Mouse (Mus musculus) kidney, embryonic 14.5 days (tissue): Measurements from ENCODE around the gene Lcn10. TPM values are rescaled to one million over a fixed set of nuclear protein-coding genes. Genes with fewer than 3 reads are reported as not detected.
"Not testable (repeated sequence)": the region's sequence is repeated elsewhere in the genome, so short reads cannot be mapped to it uniquely, and the experiment has no call there.

Source experiments
- ATAC-seq: fragments of 200-750 bp; cut with Nextera tagmentation; 2 replicates; pipeline ENCODE4 v1.8.0; 2017; ENCODE audit warnings: moderate number of reproducible peaks, mild to moderate bottlenecking, moderate TSS enrichment, moderate library complexity; ENCODE audit not compliant: low FRiP score, low TSS enrichment
- H3K27ac ChIP-seq: fragments of 300-500 bp; sonication (generic); 2 replicates; pipeline ENCODE4 v1.5.1; 2014; ENCODE audit warnings: low read depth, mild to moderate bottlenecking, low read length, moderate library complexity, mixed read lengths
- H3K27me3 ChIP-seq: fragments of 300-500 bp; sonication (generic); 2 replicates; pipeline ENCODE4 v1.6.1; 2014; ENCODE audit warnings: mild to moderate bottlenecking, low read length; ENCODE audit not compliant: control insufficient read depth, insufficient read depth
- H3K36me3 ChIP-seq: fragments of 300-500 bp; sonication (generic); 2 replicates; pipeline ENCODE4 v1.6.1; 2014; ENCODE audit warnings: low read length, mixed read lengths; ENCODE audit not compliant: control insufficient read depth, insufficient read depth
- H3K4me1 ChIP-seq: fragments of 300-500 bp; sonication (generic); 2 replicates; pipeline ENCODE4 v1.6.1; 2014; ENCODE audit warnings: low read length, mixed read lengths; ENCODE audit not compliant: control insufficient read depth, insufficient read depth
- H3K4me2 ChIP-seq: fragments of 300-500 bp; sonication (generic); replicated peaks from 2 replicates; pipeline ENCODE4 v1.6.1; 2014; ENCODE audit warnings: low read depth, mild to moderate bottlenecking, low read length
- H3K4me3 ChIP-seq: fragments of 300-500 bp; sonication (generic); 2 replicates; pipeline ENCODE4 v1.5.1; 2014; ENCODE audit warnings: mild to moderate bottlenecking, low read length
- H3K9ac ChIP-seq: fragments of 300-500 bp; sonication (generic); 2 replicates; pipeline ENCODE4 v1.6.1; 2014; ENCODE audit warnings: low read depth, mild to moderate bottlenecking, low read length, moderate library complexity
- H3K9me3 ChIP-seq: fragments of 300-500 bp; sonication (generic); 2 replicates; pipeline ENCODE4 v1.6.1; 2016; ENCODE audit warnings: low read length; ENCODE audit not compliant: control insufficient read depth
- WGBS: fragments of 180-500 bp; shearing (Covaris S2); extraction: QIAGEN DNeasy Blood & Tissue Kit; methylation state at CpG from one replicate; pipeline ENCODE4 v1.1.7; 2014; 5-methylcytosine and 5-hydroxymethylcytosine counted together
- polyA plus RNA-seq: library from polyadenylated mRNA; unstranded; fragments of >200 nt; fragmentation: Nextera tagmentation; extraction: Ambion mirVana; gene quantifications from 2 replicates; pipeline ENCODE4 v1.2.1, GENCODE M21; 2014

The Lcn10 gene
- polyA plus RNA-seq, 1 experiment from 2014 or later: not detected

GRCm38 (mm10) chr2:25696951-25697350 lies 14.4 kb downstream of the Lcn10 start:
- 25% methylated on average over 4 of the region's 4 CpGs for WGBS
- no peaks in the 10 kb centered on the region for H3K27me3 ChIP-seq
- H3K36me3 ChIP-seq: no peaks in the 10 kb centered on the region
- no peak overlapping the region for H3K4me3 ChIP-seq
- no peaks in the 10 kb centered on the region for H3K4me1 ChIP-seq
- no peak overlapping the region for H3K4me2 ChIP-seq
- H3K27ac ChIP-seq: no peak overlapping the region
- no peak overlapping the region for H3K9ac ChIP-seq
- no peak for ATAC-seq
- H3K9me3 ChIP-seq: no peaks in the 10 kb centered on the region

DNA sequence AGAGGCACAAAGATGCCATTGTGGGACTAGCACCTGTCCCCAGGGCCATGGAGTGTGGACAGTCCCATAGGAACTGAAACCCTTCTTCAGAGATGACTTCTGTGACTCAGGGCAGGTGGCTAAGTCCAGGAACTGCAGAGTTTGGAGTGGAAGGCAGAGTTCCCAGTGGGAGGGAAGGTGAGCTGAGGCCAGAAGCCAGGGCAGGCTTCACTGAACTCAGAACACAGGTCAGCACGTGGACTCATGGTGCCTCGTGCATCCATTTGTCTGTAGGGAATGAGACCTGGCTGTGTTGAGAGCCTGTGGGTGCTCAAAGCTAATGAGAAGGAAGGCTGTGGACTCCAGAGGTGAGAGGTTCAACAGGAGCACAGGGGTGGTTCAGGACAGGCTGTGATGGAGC lies 16.2 kb downstream of the Lcn10 start:
- Histone ChIP-seq H3K27me3 (no peaks in the 10 kb centered on the region), H3K4me3 (no peak overlapping the region), H3K4me1 (no peaks in the 10 kb centered on the region), H3K4me2 (no peak overlapping the region), H3K9me3 (no peaks in the 10 kb centered on the region), H3K27ac (no peak overlapping the region), H3K9ac (no peak overlapping the region), H3K36me3 (no peaks in the 10 kb centered on the region)
- no peak for ATAC-seq
- 68% methylated on average over 2 of the region's 2 CpGs for WGBS

DNA sequence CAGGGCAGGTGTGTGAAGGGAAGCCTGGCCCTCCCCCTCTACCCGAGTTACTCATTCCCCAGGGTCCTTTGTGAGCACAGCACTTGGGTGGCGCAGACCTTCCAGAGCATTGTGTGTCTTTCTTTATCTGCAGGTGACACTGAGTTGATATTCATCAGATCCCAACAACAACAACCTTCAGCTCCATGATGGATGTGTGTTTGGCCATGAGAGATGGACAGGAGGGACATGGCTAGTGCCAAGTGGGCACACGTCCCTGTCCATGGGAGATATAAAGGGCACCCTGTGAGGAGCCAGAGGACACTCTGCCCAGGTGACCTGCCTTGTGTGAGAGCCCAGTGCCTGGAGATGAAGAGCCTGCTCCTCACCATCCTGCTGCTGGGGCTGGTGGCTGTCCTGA lies 17.2 kb downstream of the Lcn10 start, which contains the start of gene Obp2a:
Obp2a (plus strand) TSS at position 301 of the 400 bp plus-strand sequence.
- 85% methylated on average over 3 of the region's 3 CpGs for WGBS
- not testable (repeated sequence) for ATAC-seq, H3K27me3 ChIP-seq, H3K36me3 ChIP-seq, H3K4me1 ChIP-seq, H3K9ac ChIP-seq, H3K27ac ChIP-seq, H3K9me3 ChIP-seq, H3K4me2 ChIP-seq, H3K4me3 ChIP-seq

DNA sequence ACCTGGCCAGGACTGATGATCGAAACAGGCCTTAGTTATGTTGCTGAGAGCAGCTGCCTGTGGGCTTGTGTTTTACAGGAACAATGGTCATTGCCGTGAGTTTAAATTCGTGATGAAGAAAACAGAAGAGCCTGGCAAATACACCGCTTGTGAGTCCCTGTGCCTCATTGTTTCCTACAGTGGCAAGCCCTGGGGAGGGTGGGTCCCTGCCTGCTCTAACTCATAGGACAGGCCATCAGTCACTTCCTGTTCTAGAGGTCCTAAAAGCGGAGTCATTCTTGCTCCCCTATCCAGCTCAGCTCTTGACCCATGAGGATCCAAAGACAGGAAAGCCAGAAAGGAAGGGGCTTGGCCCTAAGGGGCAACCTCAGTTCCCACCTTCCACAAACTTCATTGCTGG lies 18.5 kb downstream of the Lcn10 start:
- H3K9ac ChIP-seq: no peak overlapping the region
- no peaks in the 10 kb centered on the region for H3K36me3 ChIP-seq
- ATAC-seq: no peak
- no peaks in the 10 kb centered on the region for H3K4me1 ChIP-seq
- WGBS: 84% methylated on average over 5 of the region's 5 CpGs
- H3K4me2 ChIP-seq: no peak overlapping the region
- no peaks in the 10 kb centered on the region for H3K27me3 ChIP-seq
- H3K27ac ChIP-seq: no peak overlapping the region
- H3K4me3 ChIP-seq: no peak overlapping the region
- no peaks in the 10 kb centered on the region for H3K9me3 ChIP-seq

- Histone ChIP-seq H3K9ac (no peak overlapping the region), H3K4me1 (peaks cover 8% of the 10 kb centered on the region; the same call in 1 of the 2 replicates), H3K27me3 (no peaks in the 10 kb centered on the region), H3K9me3 (no peaks in the 10 kb centered on the region), H3K27ac (no peak overlapping the region), H3K4me3 (no peak overlapping the region), H3K36me3 (no peaks in the 10 kb centered on the region; the same call in 1 of the 2 replicates), H3K4me2 (no peak overlapping the region)
- ATAC-seq: no peak
- 78% methylated on average over 4 of the region's 4 CpGs for WGBS
Measured at GRCm38 (mm10) chr2:25703706-25704105, 21.2 kb downstream of the Lcn10 start.

DNA sequence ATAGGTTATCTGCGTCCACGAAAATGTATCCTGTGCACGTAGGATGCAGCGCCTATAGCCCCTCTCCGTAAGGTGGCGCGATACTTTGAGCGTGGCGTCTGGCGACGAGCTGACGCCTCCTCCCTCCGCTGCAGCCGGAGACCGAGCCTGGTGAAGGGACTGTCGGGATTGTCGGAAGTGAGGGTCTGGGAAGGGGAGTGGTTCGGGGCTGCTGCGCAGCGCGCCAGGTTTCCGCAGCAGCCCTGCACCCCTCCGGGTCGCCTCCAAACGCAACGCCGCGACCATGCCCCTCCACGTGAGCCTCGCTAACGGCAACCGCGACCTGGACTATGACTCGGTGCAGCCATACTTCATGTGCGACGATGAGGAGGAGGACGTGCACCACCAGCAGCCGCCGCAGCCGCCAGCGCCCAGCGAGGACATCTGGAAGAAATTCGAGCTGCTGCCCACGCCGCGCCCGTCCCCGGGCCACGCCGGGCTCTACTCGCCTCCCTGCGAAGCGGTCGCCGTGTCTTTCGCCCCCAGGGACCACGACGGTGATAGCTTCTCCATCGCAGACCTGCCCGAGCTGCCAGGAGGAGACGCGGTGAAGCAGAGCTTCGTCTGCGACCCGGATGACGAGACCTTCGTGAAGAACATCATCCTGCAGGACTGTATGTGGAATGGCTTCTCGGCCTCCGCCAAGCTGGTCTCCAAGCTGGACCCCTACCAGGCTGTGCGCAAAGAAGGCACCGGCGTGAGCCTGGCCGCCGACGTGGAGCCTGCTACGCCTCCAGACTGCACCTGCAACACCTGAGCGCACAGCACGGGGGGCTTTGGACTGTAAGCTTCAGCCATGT lies 24.3 kb downstream of the Lcn10 start, which contains the start of gene Bmyc:
Bmyc (plus strand) TSS at position 97 of the 839 bp plus-strand sequence.
- no peaks in the 10 kb centered on the region for H3K9me3 ChIP-seq
- peak within 1 kb of the TSS; percentile 76 for H3K27ac ChIP-seq
- WGBS: under 1% methylated on average over 78 of the region's 78 CpGs
- H3K9ac ChIP-seq: peak within 1 kb of the TSS; percentile 68
- peak; percentile 92 for ATAC-seq
- no peaks in the 10 kb centered on the region; the same call in 1 of the 2 replicates for H3K36me3 ChIP-seq
- H3K4me3 ChIP-seq: peak within 1 kb of the TSS; percentile 81
- peak within 1 kb of the TSS; percentile 92 for H3K4me2 ChIP-seq
- no peaks in the 10 kb centered on the region for H3K27me3 ChIP-seq
- H3K4me1 ChIP-seq: peaks cover 8% of the 10 kb centered on the region; the same call in 1 of the 2 replicates

- Histone ChIP-seq H3K27ac (no peak overlapping the region), H3K4me1 (peaks cover 8% of the 10 kb centered on the region; the same call in 1 of the 2 replicates), H3K9me3 (no peaks in the 10 kb centered on the region), H3K27me3 (no peaks in the 10 kb centered on the region), H3K4me3 (no peak overlapping the region), H3K36me3 (no peaks in the 10 kb centered on the region; the same call in 1 of the 2 replicates), H3K4me2 (peak overlapping the region; percentile 27), H3K9ac (no peak overlapping the region)
- 74% methylated on average over 2 of the region's 2 CpGs for WGBS
- ATAC-seq: 0 out of 2 replicates have a peak, but pooled peaks have one; percentile 11
Measured at GRCm38 (mm10) chr2:25708121-25708520, 25.6 kb downstream of the Lcn10 start.

DNA sequence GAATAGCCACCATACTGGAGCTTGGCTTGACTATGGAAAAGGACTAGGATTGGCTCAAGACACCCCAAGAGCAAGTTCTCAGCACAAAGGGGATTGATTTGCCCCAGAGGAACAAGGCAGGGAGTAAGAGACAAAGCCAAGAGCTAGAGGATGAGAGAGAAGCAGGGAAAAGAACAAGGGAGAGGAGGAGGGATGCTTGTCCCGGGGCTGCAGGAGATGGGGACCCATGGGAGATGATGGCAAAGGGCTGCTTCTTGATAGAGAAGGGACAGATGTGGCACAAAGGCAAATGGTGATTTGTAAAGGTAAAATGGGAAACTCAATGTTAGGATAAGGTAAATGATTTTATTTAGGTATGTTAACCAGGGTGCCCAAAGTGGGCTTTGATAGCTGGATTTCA lies 26.5 kb downstream of the Lcn10 start:
- not testable (repeated sequence) for ATAC-seq, H3K4me3 ChIP-seq, H3K27me3 ChIP-seq, H3K9me3 ChIP-seq, H3K9ac ChIP-seq, H3K4me2 ChIP-seq, H3K4me1 ChIP-seq, H3K27ac ChIP-seq, H3K36me3 ChIP-seq
- 94% methylated on average over 1 of the region's 1 CpGs for WGBS

- not testable (repeated sequence) for H3K4me3 ChIP-seq, H3K4me1 ChIP-seq, H3K36me3 ChIP-seq, H3K9me3 ChIP-seq, H3K27me3 ChIP-seq, ATAC-seq, H3K9ac ChIP-seq, H3K27ac ChIP-seq, H3K4me2 ChIP-seq
- 70% methylated on average over 2 of the region's 2 CpGs for WGBS
Measured at GRCm38 (mm10) chr2:25709791-25710190, 27.3 kb downstream of the Lcn10 start.
